Mouse (Mus musculus) lung, embryonic 15.5 days (tissue): ENCODE data around the gene Gna12. TPM values are rescaled to one million over a fixed set of nuclear protein-coding genes. Genes with fewer than 3 reads are reported as not detected.

ENCODE experiments used
- ATAC-seq: fragments of 200-750 bp; cut with Nextera tagmentation; 2 replicates; pipeline ENCODE4 v1.8.0; 2017; ENCODE audit warnings: moderate number of reproducible peaks, borderline replicate concordance; ENCODE audit not compliant: low FRiP score, low TSS enrichment; ENCODE audit errors: extremely low read depth
- H3K27ac ChIP-seq: fragments of 300-500 bp; sonication (generic); 2 replicates; pipeline ENCODE4 v1.5.1; 2015; ENCODE audit warnings: moderate library complexity, mild to moderate bottlenecking, inconsistent platforms
- H3K27me3 ChIP-seq: fragments of 300-500 bp; sonication (generic); 2 replicates; pipeline ENCODE4 v1.6.1; 2015; ENCODE audit warnings: inconsistent platforms
- H3K36me3 ChIP-seq: fragments of 300-500 bp; sonication (generic); 2 replicates; pipeline ENCODE4 v1.6.1; 2015; ENCODE audit warnings: inconsistent platforms
- H3K4me1 ChIP-seq: fragments of 300-500 bp; sonication (generic); 2 replicates; pipeline ENCODE4 v1.6.1; 2015; ENCODE audit warnings: inconsistent platforms
- H3K4me2 ChIP-seq: fragments of 300-500 bp; sonication (generic); 2 replicates; pipeline ENCODE4 v1.6.1; 2015; ENCODE audit warnings: inconsistent platforms, mild to moderate bottlenecking, moderate library complexity
- H3K4me3 ChIP-seq: fragments of 300-500 bp; sonication (generic); 2 replicates; pipeline ENCODE4 v1.5.1; 2015; ENCODE audit warnings: mild to moderate bottlenecking, inconsistent platforms
- H3K9ac ChIP-seq: fragments of 300-500 bp; sonication (generic); 2 replicates; pipeline ENCODE4 v1.6.1; 2015; ENCODE audit warnings: inconsistent platforms
- H3K9me3 ChIP-seq: fragments of 300-500 bp; sonication (generic); 2 replicates; pipeline ENCODE4 v1.6.1; 2016; ENCODE audit warnings: inconsistent platforms
- WGBS: fragments of 180-500 bp; shearing (Covaris S2); methylation state at CpG from one replicate; pipeline ENCODE4 v1.1.7; 2015; 5-methylcytosine and 5-hydroxymethylcytosine counted together
- polyA plus RNA-seq: library from polyadenylated mRNA; unstranded; fragments of >200 nt; fragmentation: Nextera tagmentation; extraction: Ambion mirVana; gene quantifications from 2 replicates; pipeline ENCODE4 v1.2.1, GENCODE M21; 2015

The Gna12 gene
- polyA plus RNA-seq, 1 experiment from 2014 or later: 50.9 TPM

- H3K9me3 ChIP-seq: no peaks in the 10 kb centered on the region
- H3K27ac ChIP-seq: peak overlapping the region; percentile 70
- peaks cover 45% of the 10 kb centered on the region for H3K4me1 ChIP-seq
- no peak for ATAC-seq
- no peak overlapping the region for H3K4me3 ChIP-seq
- H3K27me3 ChIP-seq: no peaks in the 10 kb centered on the region
- no peaks in the 10 kb centered on the region for H3K36me3 ChIP-seq
- H3K4me2 ChIP-seq: no peak overlapping the region
- no peak overlapping the region for H3K9ac ChIP-seq
- 41% methylated on average over 6 of the region's 6 CpGs for WGBS
Observed at GRCm38 (mm10) chr5:140771612-140772011, 58.6 kb downstream of the Gna12 start.

GRCm38 (mm10) chr5:140768333-140768732 is 61.9 kb downstream of the Gna12 start:
- whole genome bisulfite sequencing: 47% methylated on average over 5 of the region's 5 CpGs

GRCm38 (mm10) chr5:140767704-140768141 is 62.5 kb downstream of the Gna12 start:
- no peaks in the 10 kb centered on the region for H3K9me3 ChIP-seq
- peak overlapping the region; percentile 97 for H3K27ac ChIP-seq
- H3K9ac ChIP-seq: 0 out of 2 replicates have a peak overlapping the region, but pooled peaks have one; percentile 13
- peaks cover 54% of the 10 kb centered on the region for H3K4me1 ChIP-seq
- H3K4me2 ChIP-seq: peak overlapping the region; percentile 26; the same call in 1 of the 2 replicates
- ATAC-seq: peak; percentile 76
- 23% methylated on average over 9 of the region's 9 CpGs for WGBS
- no peaks in the 10 kb centered on the region for H3K27me3 ChIP-seq
- no peaks in the 10 kb centered on the region for H3K36me3 ChIP-seq
- H3K4me3 ChIP-seq: no peak overlapping the region

More at GRCm38 (mm10) chr5:140768333-140768732, 61.9 kb downstream of the Gna12 start:
- peak; percentile 20; the same call in 1 of the 2 replicates for ATAC-seq
- Histone ChIP-seq H3K27me3 (no peaks in the 10 kb centered on the region), H3K36me3 (no peaks in the 10 kb centered on the region), H3K4me3 (no peak overlapping the region), H3K4me1 (peaks cover 54% of the 10 kb centered on the region), H3K4me2 (no peak overlapping the region; the same call in 1 of the 2 replicates), H3K9ac (no peak overlapping the region), H3K27ac (peak overlapping the region; percentile 97), H3K9me3 (no peaks in the 10 kb centered on the region)

- Histone ChIP-seq H3K9me3 (no peaks in the 10 kb centered on the region), H3K4me2 (no peak overlapping the region), H3K36me3 (peaks cover 1% of the 10 kb centered on the region; the same call in 1 of the 2 replicates), H3K9ac (no peak overlapping the region), H3K4me3 (no peak overlapping the region), H3K4me1 (peaks cover 42% of the 10 kb centered on the region), H3K27me3 (no peaks in the 10 kb centered on the region), H3K27ac (peak overlapping the region; percentile 97; the same call in 1 of the 2 replicates)
- no peak for ATAC-seq
- 85% methylated on average over 4 of the region's 4 CpGs for WGBS
Observed at GRCm38 (mm10) chr5:140766566-140766965, 63.7 kb downstream of the Gna12 start.

- H3K4me2 ChIP-seq: no peak overlapping the region
- H3K9ac ChIP-seq: no peak overlapping the region
- H3K9me3 ChIP-seq: no peaks in the 10 kb centered on the region
- WGBS: 51% methylated on average over 6 of the region's 6 CpGs
- peaks cover 15% of the 10 kb centered on the region for H3K36me3 ChIP-seq
- peak overlapping the region; percentile 79 for H3K27ac ChIP-seq
- 0 out of 2 replicates have a peak, but pooled peaks have one; percentile 7 for ATAC-seq
- peaks cover 37% of the 10 kb centered on the region for H3K4me1 ChIP-seq
- no peaks in the 10 kb centered on the region for H3K27me3 ChIP-seq
- H3K4me3 ChIP-seq: no peak overlapping the region
Observed at GRCm38 (mm10) chr5:140764921-140765613, 65.2 kb downstream of the Gna12 start.

GRCm38 (mm10) chr5:140762540-140762939 is 67.7 kb downstream of the Gna12 start:
- Histone ChIP-seq H3K4me2 (no peak overlapping the region), H3K27ac (no peak overlapping the region), H3K27me3 (no peaks in the 10 kb centered on the region), H3K9me3 (no peaks in the 10 kb centered on the region), H3K9ac (no peak overlapping the region), H3K4me3 (no peak overlapping the region), H3K36me3 (peaks cover 35% of the 10 kb centered on the region), H3K4me1 (peaks cover 14% of the 10 kb centered on the region; the same call in 1 of the 2 replicates)
- WGBS: 75% methylated on average over 4 of the region's 4 CpGs
- ATAC-seq: no peak

- H3K27me3 ChIP-seq: no peaks in the 10 kb centered on the region
- H3K9me3 ChIP-seq: no peaks in the 10 kb centered on the region
- H3K4me3 ChIP-seq: no peak overlapping the region
- H3K9ac ChIP-seq: no peak overlapping the region
- peaks cover 50% of the 10 kb centered on the region for H3K36me3 ChIP-seq
- no peak for ATAC-seq
- no peak overlapping the region for H3K4me2 ChIP-seq
- peaks cover 6% of the 10 kb centered on the region; the same call in 1 of the 2 replicates for H3K4me1 ChIP-seq
- WGBS: 86% methylated on average over 8 of the region's 8 CpGs
- no peak overlapping the region for H3K27ac ChIP-seq
Observed at GRCm38 (mm10) chr5:140758864-140759263, 71.4 kb downstream of the Gna12 start.

- 66% methylated on average over 5 of the region's 5 CpGs for WGBS
- Histone ChIP-seq H3K4me3 (no peak overlapping the region), H3K9me3 (0 out of 2 replicates have a peak, but pooled peaks cover 3% of the 10 kb centered on the region), H3K27me3 (no peaks in the 10 kb centered on the region), H3K4me1 (peaks cover 14% of the 10 kb centered on the region), H3K36me3 (peaks cover 20% of the 10 kb centered on the region; the same call in 1 of the 2 replicates), H3K9ac (no peak overlapping the region), H3K4me2 (no peak overlapping the region), H3K27ac (peak overlapping the region; percentile 49; the same call in 1 of the 2 replicates)
- no peak for ATAC-seq
Observed at GRCm38 (mm10) chr5:140753223-140753622, 77.0 kb downstream of the Gna12 start.

GRCm38 (mm10) chr5:140752639-140753038 is 77.6 kb downstream of the Gna12 start:
- H3K9ac ChIP-seq: no peak overlapping the region
- ATAC-seq: no peak
- H3K9me3 ChIP-seq: 0 out of 2 replicates have a peak, but pooled peaks cover 3% of the 10 kb centered on the region
- no peak overlapping the region for H3K4me3 ChIP-seq
- H3K36me3 ChIP-seq: peaks cover 17% of the 10 kb centered on the region; the same call in 1 of the 2 replicates
- peak overlapping the region; percentile 49; the same call in 1 of the 2 replicates for H3K27ac ChIP-seq
- H3K4me1 ChIP-seq: peaks cover 14% of the 10 kb centered on the region
- 97% methylated on average over 3 of the region's 3 CpGs for WGBS
- H3K4me2 ChIP-seq: no peak overlapping the region
- H3K27me3 ChIP-seq: no peaks in the 10 kb centered on the region

- Histone ChIP-seq H3K36me3 (peaks cover 11% of the 10 kb centered on the region; the same call in 1 of the 2 replicates), H3K4me2 (no peak overlapping the region), H3K4me1 (peaks cover 14% of the 10 kb centered on the region), H3K9me3 (0 out of 2 replicates have a peak, but pooled peaks cover 3% of the 10 kb centered on the region), H3K27ac (no peak overlapping the region), H3K27me3 (no peaks in the 10 kb centered on the region), H3K4me3 (no peak overlapping the region), H3K9ac (no peak overlapping the region)
- WGBS: 91% methylated on average over 14 of the region's 15 CpGs
- ATAC-seq: no peak
Observed at GRCm38 (mm10) chr5:140752041-140752440, 78.2 kb downstream of the Gna12 start.

GRCm38 (mm10) chr5:140750925-140751324 is 79.3 kb downstream of the Gna12 start:
- H3K9ac ChIP-seq: no peak overlapping the region
- no peak overlapping the region for H3K4me2 ChIP-seq
- WGBS: 2% methylated on average over 1 of the region's 2 CpGs
- no peak for ATAC-seq
- no peak overlapping the region for H3K27ac ChIP-seq
- H3K9me3 ChIP-seq: 0 out of 2 replicates have a peak, but pooled peaks cover 3% of the 10 kb centered on the region
- H3K36me3 ChIP-seq: peaks cover 6% of the 10 kb centered on the region; the same call in 1 of the 2 replicates
- H3K4me3 ChIP-seq: no peak overlapping the region
- peaks cover 8% of the 10 kb centered on the region for H3K4me1 ChIP-seq
- no peaks in the 10 kb centered on the region for H3K27me3 ChIP-seq
